11 mouse cellular contexts compared by ENCODE assay signal in the genomic region with DNA sequence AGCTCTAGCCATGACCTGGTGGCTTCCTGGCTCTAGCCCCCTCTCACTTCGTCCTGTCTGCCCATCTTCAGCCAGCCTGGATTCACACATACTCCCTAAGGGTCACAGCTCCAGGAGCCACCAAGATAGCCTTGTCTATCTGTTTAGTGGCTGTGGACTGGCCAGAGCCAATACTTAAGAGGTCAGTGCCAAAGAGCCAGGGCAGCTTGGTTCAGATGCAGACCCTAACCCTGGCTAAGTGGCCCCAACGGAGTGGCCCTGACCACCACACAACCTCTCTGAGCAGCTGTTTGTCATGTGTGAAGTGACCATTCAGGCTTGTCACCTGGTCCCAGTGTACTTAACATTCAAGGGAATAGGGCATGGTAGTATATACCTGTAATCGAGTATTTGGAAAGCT. TPM values are rescaled to one million over a fixed set of nuclear protein-coding genes. Genes with fewer than 3 reads are reported as not detected.
DNase-seq lines count a peak whose midpoint lies in the region.
"Had no signal": no experiment of that assay in that cellular context is flagged by ENCODE, and none has a peak within 500 bp of the region (broad histone marks: within the 10 kb centered on the region; RNA-seq: fewer than 3 reads in every experiment).

No protein-coding gene starts in this region.

- peak; percentile 93 for DNase-seq in heart, adult 11 months
- no peak for DNase-seq in heart, adult 9 months (ENCODE audit: low spot score in 2 of 2)
- DNase-seq in layer of hippocampus, adult 9-11 months, result peak; percentile 1
- no peak for DNase-seq in layer of hippocampus, postnatal 14 days (ENCODE audit: low spot score in 2 of 2)
- peak; percentile 12 for DNase-seq in urinary bladder, adult 2 months (ENCODE audit: low spot score)
- DNase-seq in urinary bladder, postnatal 36 days (ENCODE audit: low spot score in 2 of 2), result no peak
- no peak for DNase-seq in cerebellum, adult 8-10 months
- DNase-seq: adrenal gland, postnatal 36 days; cerebellum, adult 9-10 months; right cerebral cortex, postnatal 4 days; thymus, adult 2 months had no signal

RNA-seq across cellular contexts. Expression of a gene that starts 30.1 kb away (rescaled TPM):
- total RNA-seq in layer of hippocampus, postnatal 14 days (2021), result 1 to 10 TPM; 1.3 to 2.1 TPM
- 98.4 and 106 TPM in 2 replicates for polyA plus RNA-seq in urinary bladder, adult 2 months (2012; rRNA removed)

Comparison
In these comparisons a context has a peak if more than half of its experiments do, and no peak if none do; other contexts are left out.
1. DNase-seq: peak in heart, adult 11 months (single experiment), layer of hippocampus, adult 9-11 months (single experiment) and urinary bladder, adult 2 months (single experiment); none in heart, adult 9 months (0 of 2), layer of hippocampus, postnatal 14 days (0 of 2), urinary bladder, postnatal 36 days (0 of 2) and cerebellum, adult 8-10 months (single experiment).